Mouse (Mus musculus) cortical plate, adult 2 months (tissue): Measurements from ENCODE around the gene Pomt1. TPM values are rescaled to one million over a fixed set of nuclear protein-coding genes. Genes with fewer than 3 reads are reported as not detected.
A peak's percentile ranks its signal among the peaks of the same experiment; 100 is the strongest.

Source experiments
- H3K27ac ChIP-seq: fragments of 200-500 bp; 2 replicates; pipeline ENCODE4 v1.5.1; 2012; ENCODE audit warnings: low read length, control low read depth, inconsistent platforms; ENCODE audit not compliant: insufficient read depth
- H3K4me1 ChIP-seq: fragments of 200-500 bp; 2 replicates; pipeline ENCODE4 v1.6.1; 2011; ENCODE audit warnings: low read length; ENCODE audit not compliant: control insufficient read depth, insufficient read depth
- H3K4me3 ChIP-seq: fragments of 200-500 bp; 2 replicates; pipeline ENCODE4 v1.5.1; 2011; ENCODE audit warnings: mild to moderate bottlenecking, low read length, control low read depth; ENCODE audit not compliant: insufficient read depth
- CTCF ChIP-seq: fragments of 200-500 bp; IDR thresholded peaks from 2 replicates; pipeline ENCODE4 v1.5.1; 2011; ENCODE audit warnings: mild to moderate bottlenecking, control low read depth, low read length; ENCODE audit not compliant: insufficient read depth; ENCODE audit errors: extremely low read depth
- POLR2A ChIP-seq: fragments of 200-500 bp; IDR thresholded peaks from 2 replicates; pipeline ENCODE4 v1.6.1; 2011; ENCODE audit warnings: mild to moderate bottlenecking, low read length, control low read depth; ENCODE audit not compliant: insufficient read depth; ENCODE audit errors: extremely low read depth
- polyA plus RNA-seq: library from polyadenylated mRNA; depleted of rRNA; stranded (reverse); fragments of >200 nt; gene quantifications from 2 replicates; pipeline ENCODE4 v1.2.3, GENCODE M21; 2012; rRNA removed

The Pomt1 gene
- polyA plus RNA-seq: 16.8 and 19.1 TPM in 2 replicates

- peaks cover 3% of the 10 kb centered on the region; the same call in 1 of the 2 replicates for H3K4me1 ChIP-seq
- peak; percentile 93 for TF ChIP-seq POLR2A
- no peak for TF ChIP-seq CTCF
- peak within 1 kb of the TSS; percentile 63 for H3K4me3 ChIP-seq
- no peak within 1 kb of the TSS for H3K27ac ChIP-seq
Observed at GRCm38 (mm10) chr2:32235886-32236759, at the start of gene Pomt1. TSS of gene Pomt1 (plus strand) at chr2:32236590.

DNA sequence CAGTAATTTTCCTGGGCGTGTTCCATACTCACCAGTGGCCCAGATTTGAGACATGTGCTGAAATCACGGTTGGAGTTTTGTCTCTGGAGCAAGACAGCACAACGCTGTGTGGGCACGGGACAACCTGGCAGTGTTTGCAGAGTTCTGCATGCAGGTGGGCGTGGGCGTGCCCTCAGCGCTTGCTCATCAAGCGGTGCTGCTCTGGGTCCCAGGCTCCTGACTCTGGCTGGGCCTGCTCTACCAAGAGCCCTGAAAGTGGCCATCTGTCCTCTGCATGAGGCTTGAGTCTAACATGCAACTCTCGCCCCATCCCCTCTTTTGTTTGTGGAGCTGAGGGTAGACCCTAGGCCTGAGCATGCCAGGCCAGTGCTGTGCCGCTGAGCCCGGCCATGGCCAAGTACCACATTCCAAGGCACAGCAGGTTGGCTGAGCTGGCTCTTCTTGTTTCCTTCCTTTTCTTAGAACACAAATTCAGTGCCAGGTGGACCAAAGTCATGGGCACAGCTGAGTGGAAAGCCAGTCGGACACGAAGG is 49.3 kb upstream of the Pomt1 start:
- H3K4me3 ChIP-seq: no peak overlapping the region
- H3K27ac ChIP-seq: no peak overlapping the region
- TF ChIP-seq POLR2A (no peak), CTCF (no peak)
- H3K4me1 ChIP-seq: peaks cover 26% of the 10 kb centered on the region

DNA sequence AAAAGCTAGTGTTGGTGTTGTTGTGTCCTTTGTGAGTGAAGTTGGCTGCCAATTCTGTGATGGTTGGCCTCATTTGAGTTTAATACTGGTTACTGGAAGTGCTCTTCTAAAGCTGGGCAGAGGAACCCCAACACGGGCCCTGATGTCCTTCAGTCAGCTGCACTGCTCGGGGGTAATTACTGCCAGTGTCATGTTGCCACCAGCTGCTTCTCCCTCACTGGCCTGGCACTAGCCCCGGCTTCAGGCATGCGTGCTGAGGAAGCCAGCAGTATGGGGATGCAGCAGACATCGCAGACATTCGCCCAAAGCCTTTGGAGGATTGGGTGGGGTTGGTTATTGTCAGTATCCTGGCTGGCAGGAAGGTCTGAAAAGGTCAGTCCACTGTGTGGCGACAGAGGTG is 48.7 kb upstream of the Pomt1 start:
- TF ChIP-seq CTCF (no peak), POLR2A (no peak)
- peak overlapping the region; percentile 1; the same call in 1 of the 2 replicates for H3K27ac ChIP-seq
- H3K4me3 ChIP-seq: no peak overlapping the region
- peaks cover 22% of the 10 kb centered on the region for H3K4me1 ChIP-seq

DNA sequence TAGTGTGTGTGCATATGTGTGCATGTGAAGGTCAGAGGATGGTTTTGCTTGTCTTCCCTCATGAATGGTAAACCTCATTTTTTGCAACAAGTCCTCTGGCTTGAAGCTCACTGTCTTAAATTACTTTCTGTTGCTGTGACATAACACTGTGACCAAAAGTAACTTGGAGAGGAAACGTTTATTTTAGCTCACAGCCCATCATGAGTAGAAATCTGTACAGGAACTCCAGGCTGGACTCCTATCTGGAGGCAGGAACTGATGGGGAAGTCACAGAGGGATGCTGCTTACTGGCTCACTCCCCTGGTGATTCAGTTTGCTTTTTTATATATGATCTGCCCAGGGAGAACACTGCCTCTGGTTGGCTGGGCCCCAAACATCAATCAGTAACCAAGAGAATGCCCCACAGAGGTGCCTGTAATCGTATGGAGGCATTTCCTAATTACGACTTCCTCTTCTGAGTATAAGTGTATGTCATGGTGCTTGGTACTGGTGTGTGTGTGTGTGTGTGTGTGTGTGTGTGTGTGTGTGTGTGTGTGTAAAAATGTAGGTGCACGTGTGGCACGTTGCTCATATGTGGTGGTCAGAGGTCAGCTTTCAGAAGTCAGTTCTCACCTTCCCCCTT is 47.2 kb upstream of the Pomt1 start:
- Histone ChIP-seq H3K27ac (no peak overlapping the region), H3K4me3 (no peak overlapping the region), H3K4me1 (peaks cover 18% of the 10 kb centered on the region)
- no peak for TF ChIP-seq POLR2A
- TF ChIP-seq CTCF: no peak

DNA sequence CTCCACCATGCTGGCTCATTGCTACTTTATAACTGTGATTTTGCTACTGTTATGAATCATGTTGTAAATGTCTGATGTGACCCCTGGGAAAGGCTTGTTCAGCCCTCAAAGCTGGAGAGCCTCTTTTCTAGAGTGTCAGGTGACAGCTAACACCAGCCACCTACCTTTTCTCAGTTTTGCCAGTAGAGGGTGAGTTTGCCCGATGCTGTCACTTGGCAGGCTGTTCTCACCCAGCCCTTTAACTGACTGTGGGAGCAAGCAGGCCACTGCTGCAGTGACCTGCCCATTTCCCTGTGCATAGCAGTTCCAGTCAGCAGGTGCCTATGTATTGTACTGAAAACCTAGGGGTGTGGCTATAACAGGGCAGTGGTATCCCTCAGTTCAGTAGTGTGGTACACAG is 45.8 kb upstream of the Pomt1 start:
- no peak overlapping the region for H3K4me3 ChIP-seq
- peaks cover 18% of the 10 kb centered on the region for H3K4me1 ChIP-seq
- no peak overlapping the region for H3K27ac ChIP-seq
- TF ChIP-seq CTCF (no peak), POLR2A (no peak)

DNA sequence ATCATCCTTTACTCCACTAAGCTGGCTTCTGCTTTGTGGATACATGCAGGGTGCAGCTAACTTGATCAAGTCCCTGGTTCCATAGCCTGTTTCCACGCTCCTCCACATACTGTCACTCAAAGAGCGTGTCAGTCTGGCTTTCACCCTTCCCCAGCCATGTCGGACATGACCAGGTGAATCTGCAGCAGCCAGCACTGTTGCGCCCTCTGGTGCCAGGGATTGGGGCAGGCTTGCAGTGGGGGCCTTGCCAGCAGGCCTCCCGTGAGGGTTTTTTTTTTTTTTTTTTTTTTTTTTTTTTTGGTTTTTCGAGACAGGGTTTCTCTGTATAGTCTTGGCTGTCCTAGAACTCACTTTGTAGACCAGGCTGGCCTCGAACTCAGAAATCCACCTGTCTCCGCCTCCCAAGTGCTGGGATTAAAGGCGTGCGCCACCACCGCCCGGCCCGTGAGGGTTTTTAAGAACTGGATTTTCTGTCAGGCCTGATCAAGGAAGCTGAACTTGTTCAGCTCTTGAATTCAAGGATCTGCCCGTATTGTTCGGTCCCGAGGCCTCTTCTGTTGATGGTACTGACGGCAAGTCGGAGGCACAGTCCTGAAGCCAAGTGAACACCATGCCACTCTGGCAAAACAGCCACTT is 44.4 kb upstream of the Pomt1 start:
- peak; percentile 46 for TF ChIP-seq CTCF
- TF ChIP-seq POLR2A: no peak
- peaks cover 13% of the 10 kb centered on the region for H3K4me1 ChIP-seq
- H3K4me3 ChIP-seq: no peak overlapping the region
- no peak overlapping the region for H3K27ac ChIP-seq

DNA sequence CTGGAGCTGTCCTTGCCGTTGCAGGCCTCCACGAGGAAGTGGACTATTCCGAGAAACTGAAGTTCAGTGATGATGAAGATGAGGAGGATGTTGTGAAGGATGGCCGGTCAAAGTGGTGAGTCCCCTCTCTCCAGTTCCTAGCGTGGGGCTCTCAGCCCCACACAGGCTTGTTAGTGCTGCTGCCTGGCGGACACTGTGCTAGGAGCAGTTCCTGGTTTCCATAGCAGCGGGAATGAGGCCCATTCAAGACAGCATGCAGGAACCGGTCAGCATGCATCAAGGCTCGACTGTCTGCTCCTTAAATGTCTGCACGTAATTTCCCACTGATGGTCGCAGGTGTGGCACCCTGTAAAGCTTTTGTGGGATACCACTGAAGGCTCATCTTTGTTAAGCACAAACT is 37.4 kb upstream of the Pomt1 start:
- H3K27ac ChIP-seq: no peak overlapping the region
- TF ChIP-seq CTCF: no peak
- no peak for TF ChIP-seq POLR2A
- H3K4me1 ChIP-seq: no peaks in the 10 kb centered on the region
- H3K4me3 ChIP-seq: no peak overlapping the region

GRCm38 (mm10) chr2:32200033-32200432 is 36.4 kb upstream of the Pomt1 start:
- no peak overlapping the region for H3K4me3 ChIP-seq
- TF ChIP-seq CTCF (no peak), POLR2A (no peak)
- no peak overlapping the region for H3K27ac ChIP-seq
- H3K4me1 ChIP-seq: no peaks in the 10 kb centered on the region

DNA sequence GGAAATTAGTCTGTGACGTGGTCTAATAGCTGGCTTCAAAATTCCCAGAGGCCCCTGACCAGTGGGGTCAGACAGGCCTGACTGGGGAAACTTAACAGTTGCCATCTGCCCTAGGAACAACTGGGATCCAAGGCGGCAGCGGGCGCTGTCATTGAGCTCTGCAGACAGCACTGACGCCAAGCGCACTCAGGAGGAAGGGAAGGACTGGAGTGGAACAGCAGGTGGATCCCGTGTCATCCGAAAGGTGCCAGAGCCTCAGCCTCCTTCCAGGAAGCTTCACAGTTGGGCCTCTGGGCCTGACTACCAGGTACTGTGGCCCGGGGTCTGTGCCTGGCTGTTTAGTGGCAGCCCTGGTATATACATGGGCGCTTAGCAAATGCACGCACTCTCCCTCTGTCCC is 35.7 kb upstream of the Pomt1 start:
- H3K4me1 ChIP-seq: no peaks in the 10 kb centered on the region
- no peak overlapping the region for H3K27ac ChIP-seq
- TF ChIP-seq CTCF (no peak), POLR2A (no peak)
- no peak overlapping the region for H3K4me3 ChIP-seq
